In genomic region chr4:44981974-44982287, GRCm38 (mm10) we compare ENCODE assay signal across 7 mouse cellular contexts. TPM values are rescaled to one million over a fixed set of nuclear protein-coding genes. Genes with fewer than 3 reads are reported as not detected.
A peak's percentile ranks its signal among the peaks of the same experiment; 100 is the strongest.
DNase-seq lines count a peak whose midpoint lies in the region; ATAC-seq lines count a peak whose summit lies in the region.

No protein-coding gene starts in this region.

- DNase-seq in neural tube, embryonic 11.5 days (ENCODE audit: low spot score), result no peak
- no peak for DNase-seq in neural tube, embryonic 10.5 days (ENCODE audit: extremely low spot score, low spot score)
- DNase-seq in yolk sac, embryonic 10.5 days (ENCODE audit: low spot score), result peak; percentile 46
- DNase-seq in embryo, embryonic 10.5 days (ENCODE audit: low spot score), result no peak
- no peak for DNase-seq in gastrocnemius, postnatal 4 days (ENCODE audit: low spot score in 2 of 2)

- peak overlapping the region; percentile 65 for H3K9ac ChIP-seq in neural tube, embryonic 11.5 days (ENCODE audit: low read length)
- peak overlapping the region; percentile 67; the same call in 1 of the 2 replicates for H3K9ac ChIP-seq in forebrain, embryonic 15.5 days (replicated peaks)
- peak overlapping the region; percentile 93 for H3K9ac ChIP-seq in limb, embryonic 12.5 days (replicated peaks)

- no peaks in the 10 kb centered on the region for H3K36me3 ChIP-seq in neural tube, embryonic 11.5 days (ENCODE audit: control insufficient read depth, insufficient read depth, low read length)
- no peaks in the 10 kb centered on the region for H3K36me3 ChIP-seq in forebrain, embryonic 15.5 days
- H3K36me3 ChIP-seq in limb, embryonic 12.5 days, result peaks cover 31% of the 10 kb centered on the region

- no peak overlapping the region for H3K27ac ChIP-seq in neural tube, embryonic 11.5 days (ENCODE audit: low read depth, low read length)
- no peak overlapping the region for H3K27ac ChIP-seq in forebrain, embryonic 15.5 days (replicated peaks)
- H3K27ac ChIP-seq in limb, embryonic 12.5 days, result peak overlapping the region; percentile 91

- peak overlapping the region; percentile 91 for H3K4me2 ChIP-seq in neural tube, embryonic 11.5 days (ENCODE audit: low read depth)
- H3K4me2 ChIP-seq in forebrain, embryonic 15.5 days (replicated peaks), result peak overlapping the region; percentile 89
- H3K4me2 ChIP-seq in limb, embryonic 12.5 days, result peak overlapping the region; percentile 90

- H3K4me3 ChIP-seq in neural tube, embryonic 11.5 days (ENCODE audit: low read depth, low read length), result peak overlapping the region; percentile 51
- H3K4me3 ChIP-seq in forebrain, embryonic 15.5 days, result peak overlapping the region; percentile 50
- H3K4me3 ChIP-seq in limb, embryonic 12.5 days (replicated peaks), result peak overlapping the region; percentile 76

- WGBS in neural tube, embryonic 11.5 days, result 24% methylated on average over 5 of the region's 5 CpGs
- WGBS in forebrain, embryonic 15.5 days, result 17% methylated on average over 5 of the region's 5 CpGs
- 25% methylated on average over 5 of the region's 5 CpGs for WGBS in limb, embryonic 12.5 days

- no peaks in the 10 kb centered on the region for H3K9me3 ChIP-seq in neural tube, embryonic 11.5 days (ENCODE audit: control insufficient read depth, low read length)
- H3K9me3 ChIP-seq in forebrain, embryonic 15.5 days, result no peaks in the 10 kb centered on the region
- H3K9me3 ChIP-seq in limb, embryonic 12.5 days, result no peaks in the 10 kb centered on the region

- H3K27me3 ChIP-seq in neural tube, embryonic 11.5 days (ENCODE audit: control insufficient read depth, insufficient read depth, low read length), result no peaks in the 10 kb centered on the region
- no peaks in the 10 kb centered on the region for H3K27me3 ChIP-seq in forebrain, embryonic 15.5 days
- no peaks in the 10 kb centered on the region for H3K27me3 ChIP-seq in limb, embryonic 12.5 days

- H3K4me1 ChIP-seq in neural tube, embryonic 11.5 days (ENCODE audit: control insufficient read depth, insufficient read depth, low read length), result no peaks in the 10 kb centered on the region; the same call in 1 of the 2 replicates
- H3K4me1 ChIP-seq in forebrain, embryonic 15.5 days, result peaks cover 12% of the 10 kb centered on the region
- peaks cover 24% of the 10 kb centered on the region for H3K4me1 ChIP-seq in limb, embryonic 12.5 days (replicated peaks)

- ATAC-seq in neural tube, embryonic 11.5 days (ENCODE audit: insufficient read depth, low FRiP score, low TSS enrichment), result no peak
- ATAC-seq in forebrain, embryonic 15.5 days (replicated peaks), result 0 out of 2 replicates have a peak, but pooled peaks have one; percentile 12
- no peak for ATAC-seq in limb, embryonic 12.5 days (ENCODE audit: insufficient number of reproducible peaks, insufficient read depth, low FRiP score, low TSS enrichment, low read depth)

RNA-seq across cellular contexts. Expression of gene Grhpr, which starts 0.7 kb away (rescaled TPM):
- polyA plus RNA-seq in neural tube, embryonic 11.5 days (2014; fragmentation: Nextera tagmentation; extraction: Ambion mirVana), result 44.7 and 45.7 TPM in 2 replicates
- polyA plus RNA-seq in forebrain, embryonic 15.5 days (2015; fragmentation: Nextera tagmentation; extraction: Ambion mirVana), result 20.7 and 21.1 TPM in 2 replicates
- polyA plus RNA-seq in limb, embryonic 12.5 days (2016; fragmentation: Nextera tagmentation; extraction: Ambion mirVana), result 54.7 and 57.3 TPM in 2 replicates
- 10 to 100 TPM; 20.2 to 22.8 TPM for total RNA-seq in gastrocnemius, postnatal 4 days (2021)

RNA-seq across cellular contexts. Expression of gene Zbtb5, which starts 30.3 kb away (rescaled TPM):
- polyA plus RNA-seq in neural tube, embryonic 11.5 days (2014; fragmentation: Nextera tagmentation; extraction: Ambion mirVana), result 43.6 and 46.1 TPM in 2 replicates
- 46.7 and 46.8 TPM in 2 replicates for polyA plus RNA-seq in forebrain, embryonic 15.5 days (2015; fragmentation: Nextera tagmentation; extraction: Ambion mirVana)
- polyA plus RNA-seq in limb, embryonic 12.5 days (2016; fragmentation: Nextera tagmentation; extraction: Ambion mirVana), result 41.7 and 42.5 TPM in 2 replicates
- total RNA-seq in gastrocnemius, postnatal 4 days (2021), result 10 to 100 TPM; 10.1 to 11.6 TPM

RNA-seq across cellular contexts. Expression of gene Polr1e, which starts 36.5 kb away (rescaled TPM):
- 51.6 and 56.7 TPM in 2 replicates for polyA plus RNA-seq in neural tube, embryonic 11.5 days (2014; fragmentation: Nextera tagmentation; extraction: Ambion mirVana)
- 31.0 and 34.8 TPM in 2 replicates for polyA plus RNA-seq in forebrain, embryonic 15.5 days (2015; fragmentation: Nextera tagmentation; extraction: Ambion mirVana)
- 50.5 and 52.1 TPM in 2 replicates for polyA plus RNA-seq in limb, embryonic 12.5 days (2016; fragmentation: Nextera tagmentation; extraction: Ambion mirVana)
- total RNA-seq in gastrocnemius, postnatal 4 days (2021), result 10 to 100 TPM; 11.4 to 11.7 TPM
